Mouse (Mus musculus): ENCODE measurements around the gene Ctps. TPM values are rescaled to one million over a fixed set of nuclear protein-coding genes. Genes with fewer than 3 reads are reported as not detected.

The Ctps gene
- polyA plus RNA-seq, 1 experiment from 2014 or later, result 99.8 TPM

GRCm38 (mm10) chr4:120570438-120571069 is 478 bp upstream of the Ctps start:
- under 1% methylated on average over 27 of the region's 27 CpGs for WGBS

DNA sequence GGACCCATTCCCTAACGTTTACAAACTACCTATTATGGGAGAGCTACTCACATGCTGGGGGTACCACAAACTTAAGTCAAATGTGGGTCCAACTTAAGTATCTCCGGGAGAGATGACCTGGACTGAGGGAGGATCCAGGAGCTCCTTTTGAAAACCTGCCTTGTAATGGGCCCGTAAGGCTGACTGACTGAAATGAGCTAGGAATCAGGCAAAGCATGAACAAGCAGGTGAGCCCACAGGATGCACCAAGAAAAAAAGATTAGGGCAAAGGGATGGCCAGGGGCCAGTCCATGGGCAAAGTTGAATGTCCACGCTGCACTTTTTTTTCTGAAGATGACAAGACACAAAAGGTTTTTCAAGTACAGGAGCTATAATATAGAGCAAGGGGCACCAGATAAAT is 1.1 kb downstream of the Ctps start:
- WGBS, result 9% methylated on average over 4 of the region's 4 CpGs
- Histone ChIP-seq H3K4me3 (peak overlapping the region; percentile 69), H3K27me3 (replicated peaks) (no peaks in the 10 kb centered on the region)

More at GRCm38 (mm10) chr4:120570438-120571069, 478 bp upstream of the Ctps start:
- peaks cover 11% of the 10 kb centered on the region for H3K36me3 ChIP-seq
- H3K27me3 ChIP-seq (replicated peaks), result no peaks in the 10 kb centered on the region
- peak overlapping the region; percentile 96 for H3K9ac ChIP-seq
- peaks cover 41% of the 10 kb centered on the region for H3K4me1 ChIP-seq
- H3K27ac ChIP-seq (replicated peaks), result peak overlapping the region; percentile 96
- no peaks in the 10 kb centered on the region for H3K9me3 ChIP-seq
- peak overlapping the region; percentile 69 for H3K4me3 ChIP-seq
- peak; percentile 20; the same call in 1 of the 2 replicates for ATAC-seq (ENCODE audit: extremely low read depth, insufficient number of reproducible peaks, low FRiP score, low TSS enrichment)
- peak overlapping the region; percentile 89 for H3K4me2 ChIP-seq

DNA sequence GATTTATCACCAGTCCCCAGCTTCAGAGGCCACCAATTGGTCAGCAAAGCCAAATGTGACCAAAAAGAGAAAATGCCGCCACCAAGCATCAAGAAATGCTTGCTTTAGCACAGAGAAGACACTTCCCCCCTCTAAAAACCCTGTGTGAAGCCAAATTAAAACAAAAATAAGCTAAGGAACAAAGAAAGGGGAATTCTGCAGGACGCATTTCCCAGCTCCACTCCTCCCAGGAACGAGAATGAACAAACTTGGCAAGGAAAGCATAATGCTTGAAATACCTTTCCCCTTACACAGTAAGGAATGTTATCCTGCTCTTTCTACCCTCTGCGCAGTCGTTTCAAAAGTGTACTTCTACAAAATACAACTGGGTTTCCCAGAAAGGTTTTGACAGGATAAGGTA is 2.1 kb downstream of the Ctps start:
- no peaks in the 10 kb centered on the region for H3K27me3 ChIP-seq (replicated peaks)
- H3K9ac ChIP-seq, result peak overlapping the region; percentile 96
- 12% methylated on average over 5 of the region's 5 CpGs for WGBS
- peak overlapping the region; percentile 89 for H3K4me2 ChIP-seq
- H3K27ac ChIP-seq (replicated peaks), result peak overlapping the region; percentile 96
- peaks cover 41% of the 10 kb centered on the region for H3K4me1 ChIP-seq
- H3K36me3 ChIP-seq, result peaks cover 37% of the 10 kb centered on the region
- H3K4me3 ChIP-seq, result peak overlapping the region; percentile 69
- ATAC-seq (ENCODE audit: extremely low read depth, insufficient number of reproducible peaks, low FRiP score, low TSS enrichment), result no peak
- H3K9me3 ChIP-seq, result no peaks in the 10 kb centered on the region

More for the DNA sequence above, 1.1 kb downstream of the Ctps start:
- Histone ChIP-seq H3K27ac (replicated peaks) (peak overlapping the region; percentile 96), H3K9ac (peak overlapping the region; percentile 96), H3K36me3 (peaks cover 27% of the 10 kb centered on the region), H3K9me3 (no peaks in the 10 kb centered on the region), H3K4me2 (peak overlapping the region; percentile 89), H3K4me1 (peaks cover 41% of the 10 kb centered on the region)
- no peak for ATAC-seq (ENCODE audit: extremely low read depth, insufficient number of reproducible peaks, low FRiP score, low TSS enrichment)

- peaks cover 60% of the 10 kb centered on the region for H3K36me3 ChIP-seq
- no peak for ATAC-seq (ENCODE audit: extremely low read depth, insufficient number of reproducible peaks, low FRiP score, low TSS enrichment)
- H3K9me3 ChIP-seq, result no peaks in the 10 kb centered on the region
- no peak overlapping the region for H3K4me2 ChIP-seq
- no peak overlapping the region for H3K4me3 ChIP-seq
- H3K9ac ChIP-seq, result no peak overlapping the region
- no peak overlapping the region for H3K27ac ChIP-seq (replicated peaks)
- H3K4me1 ChIP-seq, result peaks cover 35% of the 10 kb centered on the region
- no peaks in the 10 kb centered on the region for H3K27me3 ChIP-seq (replicated peaks)
- WGBS, result 78% methylated on average over 2 of the region's 2 CpGs
Observed at GRCm38 (mm10) chr4:120565726-120566125, 4.3 kb downstream of the Ctps start.

- 84% methylated on average over 6 of the region's 6 CpGs for WGBS
Observed at GRCm38 (mm10) chr4:120556592-120556991, 13.5 kb downstream of the Ctps start.

GRCm38 (mm10) chr4:120544896-120545295 is 25.2 kb downstream of the Ctps start:
- H3K4me3 ChIP-seq, result no peak overlapping the region
- no peaks in the 10 kb centered on the region for H3K4me1 ChIP-seq
- no peaks in the 10 kb centered on the region for H3K27me3 ChIP-seq (replicated peaks)
- ATAC-seq (ENCODE audit: extremely low read depth, insufficient number of reproducible peaks, low FRiP score, low TSS enrichment), result no peak
- H3K4me2 ChIP-seq, result no peak overlapping the region
- peaks cover 100% of the 10 kb centered on the region for H3K36me3 ChIP-seq
- H3K9ac ChIP-seq, result no peak overlapping the region
- 71% methylated on average over 1 of the region's 1 CpGs for WGBS
- H3K9me3 ChIP-seq, result no peaks in the 10 kb centered on the region
- no peak overlapping the region for H3K27ac ChIP-seq (replicated peaks)

More at GRCm38 (mm10) chr4:120556592-120556991, 13.5 kb downstream of the Ctps start:
- Histone ChIP-seq H3K4me1 (0 out of 2 replicates have a peak, but pooled peaks cover 3% of the 10 kb centered on the region), H3K9ac (no peak overlapping the region), H3K4me3 (no peak overlapping the region), H3K9me3 (no peaks in the 10 kb centered on the region), H3K4me2 (no peak overlapping the region), H3K36me3 (peaks cover 96% of the 10 kb centered on the region), H3K27me3 (replicated peaks) (no peaks in the 10 kb centered on the region), H3K27ac (replicated peaks) (no peak overlapping the region)
- ATAC-seq (ENCODE audit: extremely low read depth, insufficient number of reproducible peaks, low FRiP score, low TSS enrichment), result no peak

GRCm38 (mm10) chr4:120538664-120539063 is 31.4 kb downstream of the Ctps start:
- ATAC-seq (ENCODE audit: extremely low read depth, insufficient number of reproducible peaks, low FRiP score, low TSS enrichment), result no peak
- Histone ChIP-seq H3K4me1 (no peaks in the 10 kb centered on the region), H3K36me3 (peaks cover 72% of the 10 kb centered on the region), H3K27me3 (replicated peaks) (no peaks in the 10 kb centered on the region), H3K9me3 (no peaks in the 10 kb centered on the region), H3K9ac (no peak overlapping the region), H3K27ac (replicated peaks) (no peak overlapping the region), H3K4me2 (no peak overlapping the region), H3K4me3 (no peak overlapping the region)
- WGBS, result 90% methylated on average over 10 of the region's 10 CpGs

GRCm38 (mm10) chr4:120531986-120532385 is 38.1 kb downstream of the Ctps start, which contains the start of gene Slfnl1:
Gene Slfnl1, plus strand, starts transcription at chr4:120532231.
- WGBS, result 85% methylated on average over 6 of the region's 6 CpGs
- Histone ChIP-seq H3K4me2 (no peak within 1 kb of the TSS), H3K9ac (no peak within 1 kb of the TSS), H3K27ac (replicated peaks) (no peak within 1 kb of the TSS), H3K4me1 (no peaks in the 10 kb centered on the region), H3K9me3 (no peaks in the 10 kb centered on the region), H3K36me3 (peaks cover 73% of the 10 kb centered on the region), H3K27me3 (replicated peaks) (no peaks in the 10 kb centered on the region), H3K4me3 (no peak within 1 kb of the TSS)
- ATAC-seq (ENCODE audit: extremely low read depth, insufficient number of reproducible peaks, low FRiP score, low TSS enrichment), result no peak

- H3K36me3 ChIP-seq, result peaks cover 92% of the 10 kb centered on the region
- ATAC-seq (ENCODE audit: extremely low read depth, insufficient number of reproducible peaks, low FRiP score, low TSS enrichment), result no peak
Observed at GRCm38 (mm10) chr4:120528171-120528570, 41.9 kb downstream of the Ctps start.

GRCm38 (mm10) chr4:120523092-120523491 is 47.0 kb downstream of the Ctps start:
- no peaks in the 10 kb centered on the region for H3K9me3 ChIP-seq
- H3K9ac ChIP-seq, result no peak overlapping the region
- no peak overlapping the region for H3K4me2 ChIP-seq
- no peak overlapping the region for H3K27ac ChIP-seq (replicated peaks)
- no peak for ATAC-seq (ENCODE audit: extremely low read depth, insufficient number of reproducible peaks, low FRiP score, low TSS enrichment)
- no peaks in the 10 kb centered on the region for H3K4me1 ChIP-seq
- 85% methylated on average over 3 of the region's 3 CpGs for WGBS
- peaks cover 96% of the 10 kb centered on the region for H3K36me3 ChIP-seq
- H3K4me3 ChIP-seq, result no peak overlapping the region
- no peaks in the 10 kb centered on the region for H3K27me3 ChIP-seq (replicated peaks)

More at GRCm38 (mm10) chr4:120528171-120528570, 41.9 kb downstream of the Ctps start:
- H3K4me2 ChIP-seq, result no peak overlapping the region
- H3K27ac ChIP-seq (replicated peaks), result no peak overlapping the region
- WGBS, result 83% methylated on average over 9 of the region's 9 CpGs
- H3K27me3 ChIP-seq (replicated peaks), result no peaks in the 10 kb centered on the region
- H3K4me1 ChIP-seq, result no peaks in the 10 kb centered on the region
- H3K4me3 ChIP-seq, result no peak overlapping the region
- H3K9me3 ChIP-seq, result no peaks in the 10 kb centered on the region
- no peak overlapping the region for H3K9ac ChIP-seq

DNA sequence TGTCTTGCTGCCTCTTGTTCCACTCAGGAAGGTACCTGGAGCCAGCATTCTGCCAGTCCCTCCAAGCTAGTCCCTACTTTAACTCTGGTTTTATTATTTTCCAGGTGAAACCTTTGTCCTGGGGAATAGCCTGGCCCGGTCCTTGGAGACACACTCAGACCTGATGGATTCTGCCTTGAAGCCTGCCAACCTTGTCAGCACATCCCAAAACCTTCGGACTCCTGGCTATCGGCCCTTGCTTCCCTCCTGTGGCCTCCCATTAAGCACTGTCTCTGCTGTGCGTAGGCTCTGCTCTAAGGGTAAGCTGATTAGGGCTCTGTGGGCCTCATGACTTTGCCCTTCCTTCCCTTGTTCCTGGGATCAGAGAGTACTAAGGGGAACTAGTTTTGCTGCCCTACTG is 47.7 kb downstream of the Ctps start:
- WGBS, result 75% methylated on average over 4 of the region's 4 CpGs
- Histone ChIP-seq H3K36me3 (peaks cover 96% of the 10 kb centered on the region), H3K4me2 (no peak overlapping the region), H3K27ac (replicated peaks) (no peak overlapping the region), H3K9ac (no peak overlapping the region), H3K27me3 (replicated peaks) (no peaks in the 10 kb centered on the region), H3K9me3 (no peaks in the 10 kb centered on the region), H3K4me3 (no peak overlapping the region), H3K4me1 (no peaks in the 10 kb centered on the region)
- ATAC-seq (ENCODE audit: extremely low read depth, insufficient number of reproducible peaks, low FRiP score, low TSS enrichment), result no peak

DNA sequence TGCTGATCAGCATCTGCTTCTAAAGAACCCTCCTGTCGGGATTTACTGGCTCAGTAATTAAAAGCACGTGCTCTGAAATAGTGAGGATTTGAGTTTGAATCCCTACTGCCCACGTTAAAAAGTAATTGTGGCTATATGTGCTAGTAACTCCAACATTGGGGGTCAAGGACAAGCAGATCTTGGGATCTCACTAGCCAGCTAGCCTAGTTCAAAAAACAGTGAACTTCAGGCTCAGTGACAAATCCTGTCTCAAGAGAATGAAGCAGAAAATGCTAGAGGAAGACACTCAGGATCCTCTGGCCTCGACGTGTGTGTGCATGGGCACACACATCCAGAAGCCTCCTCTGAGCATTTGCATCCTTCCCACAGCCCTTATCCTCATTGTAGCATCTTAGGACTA is 48.3 kb downstream of the Ctps start:
- Histone ChIP-seq H3K4me1 (no peaks in the 10 kb centered on the region), H3K36me3 (peaks cover 98% of the 10 kb centered on the region), H3K9ac (no peak overlapping the region), H3K27ac (replicated peaks) (no peak overlapping the region), H3K27me3 (replicated peaks) (no peaks in the 10 kb centered on the region), H3K4me2 (no peak overlapping the region), H3K4me3 (no peak overlapping the region), H3K9me3 (no peaks in the 10 kb centered on the region)
- ATAC-seq (ENCODE audit: extremely low read depth, insufficient number of reproducible peaks, low FRiP score, low TSS enrichment), result no peak
- WGBS, result 77% methylated on average over 5 of the region's 5 CpGs
